Mouse (Mus musculus): ENCODE data around the gene Map2k6. TPM values are rescaled to one million over a fixed set of nuclear protein-coding genes. Genes with fewer than 3 reads are reported as not detected.
A peak's percentile ranks its signal among the peaks of the same experiment; 100 is the strongest.

Gene Map2k6
- polyA plus RNA-seq, 1 experiment from 2014 or later = 27.3 TPM

DNA sequence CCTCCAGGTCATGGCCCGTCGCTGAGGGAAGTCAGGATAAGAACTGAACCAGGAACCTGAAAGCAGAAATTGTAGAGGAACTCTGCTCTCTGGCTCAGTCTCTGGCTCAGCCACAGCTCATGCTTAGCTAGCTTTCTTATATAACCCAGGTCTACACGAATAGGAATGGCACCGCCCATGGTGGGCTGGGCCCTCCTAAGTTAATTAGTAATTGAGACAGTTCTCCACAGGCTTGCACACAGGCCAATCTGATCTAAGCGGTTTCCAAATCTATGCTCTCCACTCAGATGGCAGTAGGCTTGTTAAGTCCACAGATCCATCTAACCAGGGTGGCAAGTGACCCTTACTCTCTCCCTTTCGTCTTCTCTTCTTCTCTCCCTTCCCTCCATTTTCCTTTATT, 88.9 kb downstream of the Map2k6 start:
- WGBS = 88% methylated on average over 6 of the region's 6 CpGs
- H3K36me3 ChIP-seq (ENCODE audit: control insufficient read depth, insufficient read depth, low read length) = peaks cover 11% of the 10 kb centered on the region; the same call in 1 of the 2 replicates
- H3K9me3 ChIP-seq (ENCODE audit: control insufficient read depth, low read depth, low read length) = no peaks in the 10 kb centered on the region
- H3K4me1 ChIP-seq (ENCODE audit: control insufficient read depth, insufficient read depth, low read length) = no peaks in the 10 kb centered on the region
- H3K9ac ChIP-seq (replicated peaks; ENCODE audit: low read depth, low read length) = no peak overlapping the region
- no peak overlapping the region for H3K4me3 ChIP-seq (ENCODE audit: low read depth, low read length)
- ATAC-seq (ENCODE audit: insufficient number of reproducible peaks, insufficient read depth, low FRiP score, low read depth) = no peak
- no peak overlapping the region for H3K4me2 ChIP-seq (replicated peaks; ENCODE audit: low read depth, low read length)
- no peaks in the 10 kb centered on the region for H3K27me3 ChIP-seq (ENCODE audit: control insufficient read depth, insufficient read depth, low read length)
- H3K27ac ChIP-seq (ENCODE audit: low read length) = no peak overlapping the region

DNA sequence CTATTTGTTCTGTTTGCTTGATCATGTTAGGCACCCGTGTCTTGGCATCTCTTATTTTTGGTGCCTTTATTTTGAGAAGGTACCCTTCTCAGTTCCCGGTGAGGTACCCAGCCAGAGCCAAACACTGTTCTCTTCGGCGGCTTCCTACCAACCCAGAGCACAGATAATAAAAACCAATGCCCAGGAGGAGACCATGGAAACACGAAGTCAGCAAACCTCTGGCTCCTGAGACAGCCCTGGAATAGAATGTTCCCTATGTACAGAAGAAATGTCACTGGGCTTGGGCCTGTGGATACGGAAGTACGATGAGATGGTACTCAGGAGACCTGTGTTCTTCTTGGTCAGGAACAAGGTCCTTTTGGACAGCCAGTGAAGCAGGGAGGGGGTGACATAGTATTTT, 89.4 kb downstream of the Map2k6 start:
- no peaks in the 10 kb centered on the region for H3K4me1 ChIP-seq (ENCODE audit: control insufficient read depth, insufficient read depth, low read length)
- H3K9me3 ChIP-seq (ENCODE audit: control insufficient read depth, low read depth, low read length) = no peaks in the 10 kb centered on the region
- no peaks in the 10 kb centered on the region for H3K27me3 ChIP-seq (ENCODE audit: control insufficient read depth, insufficient read depth, low read length)
- H3K4me2 ChIP-seq (replicated peaks; ENCODE audit: low read depth, low read length) = no peak overlapping the region
- no peak for ATAC-seq (ENCODE audit: insufficient number of reproducible peaks, insufficient read depth, low FRiP score, low read depth)
- H3K27ac ChIP-seq (ENCODE audit: low read length) = no peak overlapping the region
- 93% methylated on average over 7 of the region's 7 CpGs for WGBS
- H3K36me3 ChIP-seq (ENCODE audit: control insufficient read depth, insufficient read depth, low read length) = peaks cover 16% of the 10 kb centered on the region; the same call in 1 of the 2 replicates
- H3K9ac ChIP-seq (replicated peaks; ENCODE audit: low read depth, low read length) = no peak overlapping the region
- H3K4me3 ChIP-seq (ENCODE audit: low read depth, low read length) = no peak overlapping the region

DNA sequence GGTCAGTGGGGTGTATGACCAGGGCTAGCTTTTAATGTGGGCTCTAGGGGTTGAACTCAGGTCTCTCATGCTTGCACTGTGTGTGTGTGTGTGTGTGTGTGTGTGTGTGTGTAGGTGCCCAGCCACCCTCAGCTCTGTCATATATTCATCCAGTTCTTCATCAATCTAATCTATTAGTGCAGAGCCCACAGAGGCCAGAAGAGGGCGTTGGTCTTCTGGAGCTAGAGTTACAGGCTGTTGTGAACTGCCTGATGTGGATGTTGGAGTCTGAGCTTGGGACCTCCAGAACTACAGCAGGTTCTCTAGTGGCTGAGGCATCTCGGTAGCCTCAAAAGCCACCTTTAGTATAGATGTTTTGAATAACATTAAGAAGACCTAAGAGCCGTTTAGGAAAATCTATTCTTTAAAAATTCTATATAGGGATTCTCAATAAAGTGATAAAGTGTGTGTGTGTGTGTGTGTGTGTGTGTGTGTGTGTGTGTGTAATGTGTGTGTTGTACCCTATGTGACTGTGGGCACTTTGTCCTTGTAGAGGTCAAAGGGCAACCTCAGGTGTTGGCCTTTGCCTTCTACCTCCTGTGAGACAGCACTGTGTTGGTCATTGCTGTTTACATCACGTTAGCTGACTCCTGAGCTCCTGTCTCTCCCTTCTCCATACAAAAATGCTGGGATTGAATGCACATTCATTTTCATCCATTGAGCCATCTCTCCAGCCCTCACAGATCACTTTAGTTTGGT, 96.6 kb downstream of the Map2k6 start:
- Histone ChIP-seq H3K4me2 (replicated peaks; ENCODE audit: low read depth, low read length) (no peak overlapping the region), H3K4me3 (ENCODE audit: low read depth, low read length) (no peak overlapping the region), H3K27ac (ENCODE audit: low read length) (no peak overlapping the region), H3K9me3 (ENCODE audit: control insufficient read depth, low read depth, low read length) (no peaks in the 10 kb centered on the region), H3K4me1 (ENCODE audit: control insufficient read depth, insufficient read depth, low read length) (0 out of 2 replicates have a peak, but pooled peaks cover 2% of the 10 kb centered on the region), H3K9ac (replicated peaks; ENCODE audit: low read depth, low read length) (no peak overlapping the region), H3K27me3 (ENCODE audit: control insufficient read depth, insufficient read depth, low read length) (no peaks in the 10 kb centered on the region), H3K36me3 (ENCODE audit: control insufficient read depth, insufficient read depth, low read length) (peaks cover 40% of the 10 kb centered on the region)
- no peak for ATAC-seq (ENCODE audit: insufficient number of reproducible peaks, insufficient read depth, low FRiP score, low read depth)
- WGBS = 82% methylated on average over 4 of the region's 4 CpGs

DNA sequence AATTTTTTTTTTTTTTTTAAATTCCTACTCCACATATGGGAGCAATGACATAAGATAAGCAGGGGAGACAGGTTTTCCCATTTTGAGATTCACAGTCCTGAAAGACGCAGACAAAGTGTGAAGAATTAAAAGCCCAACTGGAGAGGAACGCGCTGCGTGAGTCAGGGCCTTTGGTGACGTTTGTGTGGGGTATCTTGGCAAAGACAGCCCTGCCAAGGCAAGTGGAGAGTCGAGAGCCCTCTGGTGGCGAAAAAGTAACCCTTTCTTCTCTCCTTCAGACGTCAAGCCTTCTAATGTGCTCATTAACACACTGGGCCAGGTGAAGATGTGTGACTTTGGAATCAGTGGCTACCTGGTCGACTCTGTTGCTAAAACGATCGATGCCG, 97.1 kb downstream of the Map2k6 start:
- no peak for ATAC-seq (ENCODE audit: insufficient number of reproducible peaks, insufficient read depth, low FRiP score, low read depth)
- no peaks in the 10 kb centered on the region for H3K9me3 ChIP-seq (ENCODE audit: control insufficient read depth, low read depth, low read length)

DNA sequence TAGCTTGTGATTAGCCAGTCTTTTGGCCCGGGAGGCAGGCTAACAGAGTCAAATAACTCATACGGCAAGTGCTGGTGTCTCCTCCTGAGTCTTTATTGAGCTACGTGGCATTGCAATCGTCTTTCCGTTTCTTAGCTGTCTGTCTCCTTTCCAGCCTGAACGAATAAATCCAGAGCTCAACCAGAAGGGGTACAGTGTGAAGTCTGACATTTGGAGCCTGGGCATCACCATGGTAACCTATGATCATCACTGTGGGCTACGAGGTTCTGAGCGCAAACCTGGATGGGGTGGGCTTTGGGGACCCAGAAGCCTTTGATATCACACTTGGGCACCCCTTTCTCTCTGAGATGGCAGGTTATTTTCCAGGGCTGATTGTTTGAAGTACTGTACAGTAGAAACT, 98.8 kb downstream of the Map2k6 start:
- 94% methylated on average over 8 of the region's 8 CpGs for WGBS
- no peak overlapping the region for H3K27ac ChIP-seq (ENCODE audit: low read length)
- H3K4me2 ChIP-seq (replicated peaks; ENCODE audit: low read depth, low read length) = no peak overlapping the region
- no peak overlapping the region for H3K9ac ChIP-seq (replicated peaks; ENCODE audit: low read depth, low read length)
- no peaks in the 10 kb centered on the region for H3K9me3 ChIP-seq (ENCODE audit: control insufficient read depth, low read depth, low read length)
- H3K4me1 ChIP-seq (ENCODE audit: control insufficient read depth, insufficient read depth, low read length) = 0 out of 2 replicates have a peak, but pooled peaks cover 2% of the 10 kb centered on the region
- H3K27me3 ChIP-seq (ENCODE audit: control insufficient read depth, insufficient read depth, low read length) = no peaks in the 10 kb centered on the region
- H3K36me3 ChIP-seq (ENCODE audit: control insufficient read depth, insufficient read depth, low read length) = peaks cover 32% of the 10 kb centered on the region
- H3K4me3 ChIP-seq (ENCODE audit: low read depth, low read length) = no peak overlapping the region
- no peak for ATAC-seq (ENCODE audit: insufficient number of reproducible peaks, insufficient read depth, low FRiP score, low read depth)

More for the DNA sequence above, 97.1 kb downstream of the Map2k6 start:
- Histone ChIP-seq H3K4me2 (replicated peaks; ENCODE audit: low read depth, low read length) (no peak overlapping the region), H3K4me3 (ENCODE audit: low read depth, low read length) (no peak overlapping the region), H3K9ac (replicated peaks; ENCODE audit: low read depth, low read length) (no peak overlapping the region), H3K27ac (ENCODE audit: low read length) (no peak overlapping the region), H3K36me3 (ENCODE audit: control insufficient read depth, insufficient read depth, low read length) (peaks cover 42% of the 10 kb centered on the region), H3K27me3 (ENCODE audit: control insufficient read depth, insufficient read depth, low read length) (no peaks in the 10 kb centered on the region), H3K4me1 (ENCODE audit: control insufficient read depth, insufficient read depth, low read length) (0 out of 2 replicates have a peak, but pooled peaks cover 2% of the 10 kb centered on the region)
- 55% methylated on average over 12 of the region's 12 CpGs for WGBS

DNA sequence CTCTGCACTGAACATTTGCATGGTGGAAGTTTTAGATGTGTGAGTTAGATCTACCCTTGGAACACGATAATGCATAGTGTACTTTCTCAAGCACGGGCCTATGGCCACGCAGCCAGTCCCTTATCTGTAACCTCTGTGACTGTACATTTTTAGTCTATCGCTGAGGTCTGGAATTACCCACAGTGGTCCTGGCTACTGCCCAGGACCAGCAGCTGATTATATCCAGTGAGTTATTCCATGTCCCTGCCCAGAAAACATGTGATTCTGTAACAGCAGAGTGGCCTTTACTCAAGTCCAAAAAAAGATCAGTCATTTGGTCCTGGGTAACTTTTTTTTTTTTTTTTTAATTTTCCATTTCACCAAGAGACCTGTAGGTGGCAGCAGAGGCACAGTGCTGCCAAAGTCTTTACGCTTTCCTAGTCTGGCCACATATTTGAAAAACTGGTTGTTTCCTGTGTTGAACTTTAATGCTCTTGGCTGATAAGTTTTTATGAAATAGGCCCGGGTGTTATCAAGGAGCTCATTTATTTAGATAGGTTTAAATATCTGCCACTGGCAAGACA, 99.8 kb downstream of the Map2k6 start:
- Histone ChIP-seq H3K4me1 (ENCODE audit: control insufficient read depth, insufficient read depth, low read length) (0 out of 2 replicates have a peak, but pooled peaks cover 2% of the 10 kb centered on the region), H3K9me3 (ENCODE audit: control insufficient read depth, low read depth, low read length) (no peaks in the 10 kb centered on the region), H3K36me3 (ENCODE audit: control insufficient read depth, insufficient read depth, low read length) (peaks cover 23% of the 10 kb centered on the region), H3K9ac (replicated peaks; ENCODE audit: low read depth, low read length) (no peak overlapping the region), H3K27ac (ENCODE audit: low read length) (no peak overlapping the region), H3K4me3 (ENCODE audit: low read depth, low read length) (no peak overlapping the region), H3K27me3 (ENCODE audit: control insufficient read depth, insufficient read depth, low read length) (no peaks in the 10 kb centered on the region), H3K4me2 (replicated peaks; ENCODE audit: low read depth, low read length) (no peak overlapping the region)
- 51% methylated on average over 6 of the region's 6 CpGs for WGBS
- ATAC-seq (ENCODE audit: insufficient number of reproducible peaks, insufficient read depth, low FRiP score, low read depth) = peak; percentile 54; the same call in 1 of the 2 replicates

DNA sequence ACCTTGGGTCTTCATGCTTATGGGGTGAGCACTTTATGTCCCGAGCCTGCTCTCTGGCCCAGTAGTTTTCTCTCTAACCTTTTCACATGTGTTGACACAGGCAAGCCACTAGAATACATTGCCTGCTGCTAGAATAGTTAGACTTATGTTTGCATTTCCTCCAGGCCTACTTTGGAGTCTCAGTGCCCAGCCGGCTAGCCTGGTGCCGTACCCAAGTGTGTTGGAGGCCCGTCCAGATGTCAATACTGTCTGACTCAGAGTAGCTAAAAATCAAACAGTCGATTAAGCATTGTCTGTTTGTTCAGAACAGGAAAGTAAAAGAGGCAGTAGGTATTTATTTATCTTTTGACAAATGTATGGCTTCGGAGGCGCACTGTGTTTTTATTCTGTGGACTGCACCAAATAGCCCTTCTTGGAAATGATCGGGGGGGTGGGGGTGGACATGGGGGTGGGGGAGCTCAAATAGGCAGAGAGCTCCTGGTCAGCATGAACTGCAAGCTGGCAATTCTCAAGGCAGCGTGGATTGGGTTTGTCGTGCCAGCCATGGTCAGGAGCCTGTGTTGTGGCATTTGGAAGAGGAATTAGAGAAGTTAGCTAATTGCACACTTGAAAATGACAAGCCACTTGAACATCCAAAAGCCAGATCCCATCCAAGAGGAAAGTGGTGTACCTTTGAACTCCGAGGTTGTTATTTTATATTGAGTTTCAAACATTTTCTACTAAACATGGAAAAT, 104.2 kb downstream of the Map2k6 start:
- no peak for ATAC-seq (ENCODE audit: insufficient number of reproducible peaks, insufficient read depth, low FRiP score, low read depth)
- Histone ChIP-seq H3K4me2 (replicated peaks; ENCODE audit: low read depth, low read length) (no peak overlapping the region), H3K27ac (ENCODE audit: low read length) (no peak overlapping the region)

DNA sequence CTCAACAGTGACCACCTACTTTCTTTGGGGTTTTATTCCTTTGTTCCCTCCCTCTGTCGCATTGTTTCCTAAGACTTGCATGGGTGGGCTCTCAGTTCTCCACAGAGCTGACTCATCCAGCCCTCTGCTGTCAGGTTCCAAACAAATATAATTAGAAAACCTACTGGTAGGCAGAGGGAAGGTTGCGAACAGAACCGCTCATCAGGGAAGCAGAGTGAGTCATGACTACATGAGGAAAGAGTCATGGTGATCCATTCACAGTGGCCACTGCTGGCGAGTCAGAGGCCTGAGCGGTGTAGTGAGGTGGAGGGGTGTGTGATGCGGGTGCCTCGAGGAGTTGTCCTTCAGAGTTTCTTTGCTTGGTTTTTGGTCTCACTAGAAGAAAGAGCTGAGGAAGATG, 112.5 kb downstream of the Map2k6 start:
- Histone ChIP-seq H3K4me3 (ENCODE audit: low read depth, low read length) (no peak overlapping the region), H3K4me1 (ENCODE audit: control insufficient read depth, insufficient read depth, low read length) (no peaks in the 10 kb centered on the region), H3K27ac (ENCODE audit: low read length) (no peak overlapping the region), H3K4me2 (replicated peaks; ENCODE audit: low read depth, low read length) (no peak overlapping the region), H3K9ac (replicated peaks; ENCODE audit: low read depth, low read length) (no peak overlapping the region), H3K9me3 (ENCODE audit: control insufficient read depth, low read depth, low read length) (no peaks in the 10 kb centered on the region), H3K27me3 (ENCODE audit: control insufficient read depth, insufficient read depth, low read length) (no peaks in the 10 kb centered on the region), H3K36me3 (ENCODE audit: control insufficient read depth, insufficient read depth, low read length) (peaks cover 11% of the 10 kb centered on the region; the same call in 1 of the 2 replicates)
- WGBS = 93% methylated on average over 7 of the region's 7 CpGs
- ATAC-seq (ENCODE audit: insufficient number of reproducible peaks, insufficient read depth, low FRiP score, low read depth) = no peak

More for the DNA sequence above, 104.2 kb downstream of the Map2k6 start:
- no peaks in the 10 kb centered on the region for H3K27me3 ChIP-seq (ENCODE audit: control insufficient read depth, insufficient read depth, low read length)
- no peak overlapping the region for H3K4me3 ChIP-seq (ENCODE audit: low read depth, low read length)
- H3K4me1 ChIP-seq (ENCODE audit: control insufficient read depth, insufficient read depth, low read length) = 0 out of 2 replicates have a peak, but pooled peaks cover 2% of the 10 kb centered on the region
- peaks cover 21% of the 10 kb centered on the region for H3K36me3 ChIP-seq (ENCODE audit: control insufficient read depth, insufficient read depth, low read length)
- 62% methylated on average over 11 of the region's 11 CpGs for WGBS
- no peak overlapping the region for H3K9ac ChIP-seq (replicated peaks; ENCODE audit: low read depth, low read length)
- H3K9me3 ChIP-seq (ENCODE audit: control insufficient read depth, low read depth, low read length) = no peaks in the 10 kb centered on the region

Measured in stomach, embryonic 14.5 days (tissue).